Mouse (Mus musculus) liver, postnatal 0 days (tissue): ENCODE results near the gene Wdr72.

Experiments
- CTCF ChIP-seq: sonication (generic); IDR thresholded peaks from 2 replicates; pipeline ENCODE4 v1.5.1; 2016; ENCODE audit warnings: antibody characterized with exemption, low read depth
- EP300 ChIP-seq: IDR thresholded peaks from 2 replicates; pipeline ENCODE4 v1.6.1; 2016; ENCODE audit warnings: antibody characterized with exemption, low read depth, mild to moderate bottlenecking

- TF ChIP-seq EP300 (no peak), CTCF (no peak)
Observed at GRCm38 (mm10) chr9:74145203-74145602, 35.0 kb downstream of the Wdr72 start.
